Mouse (Mus musculus): Measurements from ENCODE around the gene Itpripl2. TPM values are rescaled to one million over a fixed set of nuclear protein-coding genes. Genes with fewer than 3 reads are reported as not detected.

The Itpripl2 gene
- total RNA-seq, 2 experiments from 2014 or later, result 4.6 TPM

GRCm38 (mm10) chr7:118443895-118444485 lies 47.8 kb downstream of the Itpripl2 start:
- no peak for DNase-seq (ENCODE audit: low spot score in 2 of 2)

GRCm38 (mm10) chr7:118443371-118443770 lies 48.4 kb downstream of the Itpripl2 start:
- peak; percentile 51 to 73 for DNase-seq (ENCODE audit: low spot score in 2 of 2)

GRCm38 (mm10) chr7:118441535-118441934 lies 50.2 kb downstream of the Itpripl2 start:
- DNase-seq (ENCODE audit: low spot score in 2 of 2), result no peak

- DNase-seq (ENCODE audit: low spot score in 2 of 2), result peak in 1 of 2 experiments; percentile 29
Observed at GRCm38 (mm10) chr7:118437101-118437802, 54.5 kb downstream of the Itpripl2 start.

Other genes starting within 250 kb of the Itpripl2 start
- 10 to 100 TPM; 69.4 to 73.2 TPM for gene Smg1, start 248.3 kb downstream of the Itpripl2 start, total RNA-seq (2021)
- gene Syt17, start 43.8 kb downstream of the Itpripl2 start, total RNA-seq (2021), result 10 to 100 TPM; 64.6 to 64.9 TPM
- gene Coq7, start 41.4 kb upstream of the Itpripl2 start, total RNA-seq (2021), result 10 to 100 TPM; 35.2 to 37.0 TPM
- gene Tmc7, start 92.8 kb upstream of the Itpripl2 start, total RNA-seq (2021), result 10 to 100 TPM; 19.6 to 24.3 TPM
- gene Tmc5, start 105.3 kb upstream of the Itpripl2 start, total RNA-seq (2021), result under 1 TPM; 0.21 to 0.31 TPM
- 100 to 1,000 TPM; 247 to 250 TPM for gene Gde1, start 213.8 kb upstream of the Itpripl2 start, total RNA-seq (2021)
- 10 to 100 TPM; 36.2 TPM for gene Ccp110, start 220.6 kb upstream of the Itpripl2 start, total RNA-seq (2021)
- 10 to 100 TPM; 59.5 to 61.9 TPM for gene Vps35l, start 248.3 kb upstream of the Itpripl2 start, total RNA-seq (2021)

Data from layer of hippocampus, postnatal 14 days (tissue).